Mouse (Mus musculus) forebrain, embryonic 16.5 days (tissue): ENCODE data around the gene Orai1. TPM values are rescaled to one million over a fixed set of nuclear protein-coding genes. Genes with fewer than 3 reads are reported as not detected.
"Not testable (repeated sequence)": the region's sequence is repeated elsewhere in the genome, so short reads cannot be mapped to it uniquely, and the experiment has no call there.

Experiments used
- ATAC-seq: fragments of 200-750 bp; cut with Nextera tagmentation; 2 replicates; pipeline ENCODE4 v1.8.0; 2017; ENCODE audit warnings: mild to moderate bottlenecking, moderate library complexity
- H3K27ac ChIP-seq: fragments of 300-500 bp; sonication (generic); 2 replicates; pipeline ENCODE4 v1.5.1; 2014; ENCODE audit warnings: low read length, control low read depth
- H3K27me3 ChIP-seq: fragments of 300-500 bp; sonication (generic); replicated peaks from 2 replicates; pipeline ENCODE4 v1.6.1; 2014; ENCODE audit warnings: low read length; ENCODE audit not compliant: control insufficient read depth, insufficient read depth
- H3K36me3 ChIP-seq: fragments of 300-500 bp; sonication (generic); 2 replicates; pipeline ENCODE4 v1.6.1; 2014; ENCODE audit not compliant: control insufficient read depth, insufficient read depth
- H3K4me1 ChIP-seq: fragments of 300-500 bp; sonication (generic); replicated peaks from 2 replicates; pipeline ENCODE4 v1.6.1; 2014; ENCODE audit warnings: low read length; ENCODE audit not compliant: control insufficient read depth, insufficient read depth
- H3K4me2 ChIP-seq: fragments of 300-500 bp; sonication (generic); 2 replicates; pipeline ENCODE4 v1.6.1; 2014; ENCODE audit warnings: mild to moderate bottlenecking, low read length, control low read depth
- H3K4me3 ChIP-seq: fragments of 300-500 bp; sonication (generic); replicated peaks from 2 replicates; pipeline ENCODE4 v1.5.1; 2014; ENCODE audit warnings: mild to moderate bottlenecking, low read length, control low read depth
- H3K9ac ChIP-seq: fragments of 300-500 bp; sonication (generic); replicated peaks from 2 replicates; pipeline ENCODE4 v1.6.1; 2014; ENCODE audit warnings: low read depth, low read length, control low read depth
- H3K9me3 ChIP-seq: fragments of 300-500 bp; sonication (generic); 2 replicates; pipeline ENCODE4 v1.6.1; 2016; ENCODE audit warnings: low read length; ENCODE audit not compliant: control insufficient read depth
- WGBS: fragments of 180-500 bp; shearing (Covaris S2); extraction: QIAGEN DNeasy Blood & Tissue Kit; methylation state at CpG from one replicate; pipeline ENCODE4 v1.1.7; 2014; 5-methylcytosine and 5-hydroxymethylcytosine counted together
- polyA plus RNA-seq: library from polyadenylated mRNA; unstranded; fragments of >200 nt; fragmentation: Nextera tagmentation; extraction: Ambion mirVana; gene quantifications from 2 replicates; pipeline ENCODE4 v1.2.1, GENCODE M21; 2015

Gene Orai1
- polyA plus RNA-seq, 1 experiment from 2014 or later, result 13.0 TPM

DNA sequence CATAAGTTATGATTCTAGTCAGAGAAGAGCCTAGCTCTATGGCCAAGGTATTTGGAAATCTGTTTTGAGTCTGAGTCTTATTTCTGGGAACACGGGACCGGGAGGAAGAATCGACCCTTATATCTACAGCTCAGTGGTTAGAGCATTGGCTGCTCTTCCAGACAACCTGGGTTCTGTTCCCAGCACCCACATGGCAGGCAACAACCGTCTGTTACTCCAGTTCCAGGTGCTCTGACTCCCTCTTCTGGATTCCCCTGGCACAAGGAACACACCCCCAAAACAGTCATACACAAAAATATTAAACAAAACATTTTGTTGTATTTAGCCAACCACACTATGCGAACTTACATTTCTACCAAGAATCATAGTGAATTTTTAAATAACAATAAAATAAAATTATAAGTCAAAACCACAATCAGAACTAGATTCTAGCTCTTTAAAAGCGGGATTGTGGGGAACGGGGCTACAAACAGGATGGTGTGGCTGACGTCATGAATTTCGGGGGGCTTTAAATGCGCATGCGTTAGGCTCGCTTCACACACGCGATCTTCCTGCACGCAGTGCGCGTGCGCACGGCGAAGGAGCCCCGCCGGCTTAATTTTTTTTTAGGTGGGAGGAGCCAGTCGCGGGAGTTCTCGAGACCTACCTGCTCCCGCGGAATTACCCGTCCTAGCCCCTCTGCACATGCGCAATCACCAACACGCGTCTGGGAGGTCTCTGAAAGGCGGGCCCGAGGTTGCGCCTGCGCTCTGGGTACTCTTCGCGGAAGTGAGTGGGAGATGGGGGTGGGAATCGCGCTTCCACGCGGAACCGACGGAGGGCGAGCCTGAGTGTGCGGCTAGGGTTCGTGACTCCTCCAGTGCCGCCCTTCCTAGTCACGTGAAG lies 42.7 kb downstream of the Orai1 start:
- Histone ChIP-seq H3K27ac (peak overlapping the region; percentile 56), H3K4me3 (peak overlapping the region; percentile 51), H3K27me3 (no peaks in the 10 kb centered on the region), H3K4me2 (peak overlapping the region; percentile 49), H3K36me3 (no peaks in the 10 kb centered on the region), H3K4me1 (peaks cover 5% of the 10 kb centered on the region; the same call in 1 of the 2 replicates), H3K9me3 (peaks cover 3% of the 10 kb centered on the region; the same call in 1 of the 2 replicates), H3K9ac (peak overlapping the region; percentile 57)
- WGBS, result 7% methylated on average over 48 of the region's 48 CpGs
- ATAC-seq, result peak; percentile 94

GRCm38 (mm10) chr5:123058251-123059102 lies 43.6 kb downstream of the Orai1 start:
- Histone ChIP-seq H3K4me3 (peak overlapping the region; percentile 51), H3K36me3 (no peaks in the 10 kb centered on the region), H3K4me2 (peak overlapping the region; percentile 49), H3K27me3 (no peaks in the 10 kb centered on the region), H3K27ac (peak overlapping the region; percentile 56), H3K4me1 (peaks cover 5% of the 10 kb centered on the region; the same call in 1 of the 2 replicates), H3K9ac (peak overlapping the region; percentile 57), H3K9me3 (peaks cover 3% of the 10 kb centered on the region; the same call in 1 of the 2 replicates)
- WGBS, result 47% methylated on average over 16 of the region's 16 CpGs
- ATAC-seq, result no peak

DNA sequence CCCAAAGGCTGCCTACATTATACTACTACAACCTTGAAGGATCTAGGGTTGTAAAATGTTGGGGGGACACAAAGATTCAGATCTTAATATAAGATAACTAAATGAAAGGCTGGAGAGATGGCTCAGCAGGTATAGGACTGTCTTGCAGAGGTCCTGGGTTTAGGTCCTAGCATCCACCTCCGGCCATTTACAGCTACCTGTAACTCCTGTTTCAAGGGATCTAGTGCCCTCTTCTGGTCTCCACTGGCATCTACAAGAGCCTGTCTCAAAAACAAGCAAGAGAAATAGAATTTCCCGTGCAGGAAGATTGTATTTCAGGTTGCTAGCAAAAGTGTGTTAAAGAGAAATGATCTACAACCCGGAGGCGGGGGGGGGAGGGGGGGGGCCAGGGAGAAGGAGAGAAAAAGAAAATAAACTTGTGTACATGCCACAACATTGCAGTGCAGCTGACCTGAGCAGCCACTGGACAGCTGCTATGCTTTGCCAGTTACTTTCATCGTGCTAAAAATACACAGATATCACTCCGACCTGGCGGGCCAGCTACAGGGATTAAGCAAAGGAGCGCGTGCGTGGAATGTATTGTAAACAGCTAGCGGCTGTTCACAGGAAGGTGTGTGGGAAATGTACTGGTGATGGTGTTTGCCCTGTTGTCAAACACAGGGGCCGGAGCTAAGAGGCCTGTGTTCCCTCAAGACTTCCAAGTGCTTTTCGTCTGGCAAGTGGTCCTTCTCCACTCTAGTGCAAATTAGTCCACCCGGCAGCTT lies 45.1 kb downstream of the Orai1 start:
- H3K36me3 ChIP-seq, result no peaks in the 10 kb centered on the region
- no peak overlapping the region for H3K4me3 ChIP-seq
- H3K4me2 ChIP-seq, result no peak overlapping the region
- H3K9me3 ChIP-seq, result peaks cover 3% of the 10 kb centered on the region; the same call in 1 of the 2 replicates
- WGBS, result 28% methylated on average over 14 of the region's 14 CpGs
- H3K9ac ChIP-seq, result no peak overlapping the region
- H3K27ac ChIP-seq, result no peak overlapping the region
- H3K4me1 ChIP-seq, result peaks cover 5% of the 10 kb centered on the region; the same call in 1 of the 2 replicates
- no peak for ATAC-seq
- H3K27me3 ChIP-seq, result no peaks in the 10 kb centered on the region

DNA sequence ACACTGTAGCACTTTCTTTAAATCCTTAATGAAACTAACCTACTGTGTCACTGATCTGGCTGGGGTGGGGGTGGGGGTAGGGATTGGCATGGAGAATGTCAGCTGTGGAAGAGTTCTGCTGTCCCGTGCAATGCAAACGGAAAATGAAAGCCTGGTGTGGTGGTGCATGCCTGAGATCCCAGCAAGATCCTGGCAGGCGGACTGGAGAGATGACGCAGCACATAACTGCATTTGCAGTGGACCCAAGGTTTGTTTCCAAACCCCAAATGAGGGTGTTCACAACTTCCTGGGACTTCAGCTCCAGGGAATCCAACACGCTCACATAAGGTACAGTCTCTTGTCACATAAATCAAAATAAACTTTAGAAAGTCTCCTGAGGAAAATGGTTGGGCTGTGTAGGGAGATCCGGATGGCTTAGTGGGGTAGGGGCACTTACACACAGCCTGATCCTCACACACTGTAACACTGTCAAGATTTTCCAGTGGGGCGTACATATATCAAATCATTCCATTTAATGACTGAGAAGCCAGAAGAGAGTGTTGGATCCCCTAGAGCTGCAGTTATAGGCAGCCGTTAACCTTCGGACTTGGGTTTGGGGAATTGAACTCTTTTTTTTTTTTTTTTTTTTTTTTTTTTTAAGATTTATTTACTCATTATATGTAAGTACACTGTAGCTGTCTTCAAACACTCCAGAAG lies 46.0 kb downstream of the Orai1 start:
- no peak overlapping the region for H3K27ac ChIP-seq
- WGBS, result 81% methylated on average over 9 of the region's 9 CpGs
- no peak for ATAC-seq
- no peaks in the 10 kb centered on the region for H3K27me3 ChIP-seq
- peaks cover 3% of the 10 kb centered on the region; the same call in 1 of the 2 replicates for H3K9me3 ChIP-seq
- peaks cover 5% of the 10 kb centered on the region; the same call in 1 of the 2 replicates for H3K4me1 ChIP-seq
- no peak overlapping the region for H3K4me3 ChIP-seq
- H3K4me2 ChIP-seq, result no peak overlapping the region
- no peak overlapping the region for H3K9ac ChIP-seq
- no peaks in the 10 kb centered on the region for H3K36me3 ChIP-seq

- H3K36me3 ChIP-seq, H3K4me1 ChIP-seq, H3K9me3 ChIP-seq, H3K27ac ChIP-seq, H3K9ac ChIP-seq, ATAC-seq, H3K27me3 ChIP-seq, H3K4me2 ChIP-seq, H3K4me3 ChIP-seq: not testable (repeated sequence)
- 84% methylated on average over 4 of the region's 6 CpGs for WGBS
Observed at GRCm38 (mm10) chr5:123061402-123061749, 46.5 kb downstream of the Orai1 start.

DNA sequence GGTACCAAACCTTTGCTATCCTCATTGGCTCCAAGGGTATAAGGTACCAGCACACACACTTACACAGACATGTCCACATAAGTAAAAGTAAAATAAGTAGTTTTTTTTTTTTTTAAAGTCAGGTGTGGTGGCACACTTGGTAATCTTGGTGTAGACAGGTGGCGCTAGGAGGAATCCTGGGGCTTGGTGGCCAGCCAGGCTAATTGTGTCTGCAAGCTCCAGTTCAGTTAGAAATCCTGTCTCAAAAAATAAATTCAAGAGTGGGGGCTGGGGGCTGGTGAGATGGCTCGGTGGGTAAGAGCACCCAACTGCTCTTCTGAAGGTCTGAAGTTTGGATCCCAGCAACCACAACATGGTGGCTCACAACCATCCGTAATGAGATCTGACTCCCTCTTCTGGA lies 48.3 kb downstream of the Orai1 start:
- Histone ChIP-seq H3K4me1 (peaks cover 5% of the 10 kb centered on the region; the same call in 1 of the 2 replicates), H3K36me3 (no peaks in the 10 kb centered on the region), H3K9me3 (no peaks in the 10 kb centered on the region), H3K27me3 (no peaks in the 10 kb centered on the region), H3K27ac (no peak overlapping the region), H3K4me2 (no peak overlapping the region), H3K4me3 (no peak overlapping the region), H3K9ac (no peak overlapping the region)
- no peak for ATAC-seq
- 90% methylated on average over 3 of the region's 3 CpGs for WGBS

DNA sequence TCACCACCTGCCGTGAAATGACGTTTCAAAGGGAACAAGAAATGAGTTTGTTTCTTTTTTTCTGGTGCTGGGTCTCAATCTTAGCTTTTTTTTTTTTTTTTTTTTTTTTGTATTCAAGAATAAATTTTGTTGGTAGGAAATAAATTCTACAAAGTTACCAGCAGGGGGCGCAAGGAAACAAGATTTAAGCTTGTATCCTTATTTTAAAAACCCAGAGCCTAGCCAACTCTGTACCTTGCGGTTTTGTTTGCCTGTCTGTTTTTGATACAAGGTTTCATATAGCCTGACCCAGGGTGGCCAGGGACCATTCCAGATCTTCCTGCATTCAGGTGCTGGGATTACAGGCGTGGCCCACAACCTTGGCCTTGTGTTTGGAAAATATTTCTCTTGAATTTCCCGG lies 49.3 kb downstream of the Orai1 start:
- Histone ChIP-seq H3K27ac (no peak overlapping the region), H3K4me2 (no peak overlapping the region), H3K36me3 (no peaks in the 10 kb centered on the region), H3K4me3 (no peak overlapping the region), H3K9me3 (no peaks in the 10 kb centered on the region), H3K27me3 (no peaks in the 10 kb centered on the region), H3K4me1 (no peaks in the 10 kb centered on the region), H3K9ac (no peak overlapping the region)
- WGBS, result 24% methylated on average over 6 of the region's 6 CpGs
- no peak for ATAC-seq

DNA sequence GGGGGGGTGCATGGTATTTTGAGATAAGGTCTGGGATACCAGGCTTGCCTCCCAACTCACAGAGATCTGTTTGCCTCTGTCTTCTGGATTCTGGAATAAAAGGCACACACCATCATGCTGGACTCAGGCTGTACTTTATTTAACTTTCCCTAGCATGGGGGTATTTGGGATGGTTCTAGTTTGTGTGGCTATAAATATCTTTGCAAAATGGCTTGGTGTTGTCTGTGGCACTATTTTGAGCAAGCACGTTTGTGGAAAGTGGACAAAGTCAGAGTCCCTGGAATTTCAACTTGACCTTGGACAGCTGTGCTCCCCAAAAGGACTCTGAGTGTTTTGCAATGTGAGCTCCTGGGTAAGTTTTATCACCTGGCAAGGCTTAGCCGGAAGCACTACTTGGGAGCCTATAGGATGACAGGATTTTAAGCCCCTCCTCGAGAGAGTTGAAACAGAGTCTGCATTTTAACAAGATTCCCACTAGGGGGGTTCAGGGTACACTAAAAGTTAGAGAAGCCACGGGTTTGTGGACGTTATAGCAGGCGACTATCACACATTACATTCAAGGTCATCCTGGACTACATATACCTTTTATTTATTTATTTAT lies 52.6 kb downstream of the Orai1 start:
- H3K4me3 ChIP-seq, result no peak overlapping the region
- no peak overlapping the region for H3K9ac ChIP-seq
- no peaks in the 10 kb centered on the region for H3K4me1 ChIP-seq
- H3K27me3 ChIP-seq, result no peaks in the 10 kb centered on the region
- 27% methylated on average over 6 of the region's 6 CpGs for WGBS
- no peak overlapping the region for H3K27ac ChIP-seq
- no peak for ATAC-seq
- H3K36me3 ChIP-seq, result no peaks in the 10 kb centered on the region
- no peaks in the 10 kb centered on the region for H3K9me3 ChIP-seq
- no peak overlapping the region for H3K4me2 ChIP-seq
